Mouse (Mus musculus) T-helper 17 cell (primary cell): ENCODE data around the gene Igf2bp1.

Experiments
- in situ Hi-C, 2 experiments: fragments of 300-600 bp; cut with MboI, MseI; formaldehyde crosslinking; loops; 1 replicate in 1 of 2; 2 replicates in 1 of 2; pipeline ENCODE4 v1.15.1; 2025; ENCODE audit warnings: high pct_unique_total_duplicates in 2 of 2

Igf2bp1 gene

DNA sequence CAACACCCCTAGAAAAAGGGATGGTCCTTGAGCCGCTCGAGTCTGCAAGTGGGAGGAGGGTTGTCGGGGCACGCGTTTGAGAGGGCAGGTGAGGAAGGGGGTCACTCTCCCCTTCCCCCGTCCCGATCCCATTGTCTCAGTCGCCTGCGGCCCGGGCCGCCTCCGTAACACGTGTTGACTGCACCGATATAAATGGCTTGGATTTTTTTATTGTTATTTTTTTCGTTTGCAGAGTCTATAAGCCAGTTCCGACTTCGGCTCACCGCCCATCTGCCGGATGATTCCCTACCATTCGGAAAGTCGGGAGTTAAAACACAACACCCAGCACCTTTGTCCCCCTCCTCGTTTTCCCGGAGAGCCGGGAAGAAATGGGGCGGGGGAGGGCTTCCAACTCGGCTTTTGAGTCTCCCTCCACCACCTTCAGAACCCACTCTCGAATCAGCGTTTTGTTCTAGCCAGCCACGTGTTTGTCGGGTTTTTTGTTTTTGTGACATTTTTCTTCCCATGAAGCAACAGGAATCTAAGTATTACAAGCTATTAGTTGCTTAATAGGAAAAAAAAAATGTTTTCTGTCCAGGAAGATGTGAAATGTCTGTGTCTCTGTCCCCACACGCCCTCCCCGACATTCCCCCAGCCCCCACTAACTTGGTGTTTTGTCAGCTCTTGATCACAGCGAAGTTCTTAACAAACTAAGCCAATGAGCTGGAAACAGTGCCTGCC, 1.9 kb upstream of the Igf2bp1 start:
- in situ Hi-C loops = loop anchor here in 1 of 2 experiments (10.0 kb wide), 1 partner anchor 527 kb away; no protein-coding TSS in a partner anchor

GRCm38 (mm10) chr11:96006852-96007515, 1.2 kb upstream of the Igf2bp1 start:
- in situ Hi-C loops = loop anchor here in 1 of 2 experiments (10.0 kb wide), 1 partner anchor 528 kb away; no protein-coding TSS in a partner anchor

DNA sequence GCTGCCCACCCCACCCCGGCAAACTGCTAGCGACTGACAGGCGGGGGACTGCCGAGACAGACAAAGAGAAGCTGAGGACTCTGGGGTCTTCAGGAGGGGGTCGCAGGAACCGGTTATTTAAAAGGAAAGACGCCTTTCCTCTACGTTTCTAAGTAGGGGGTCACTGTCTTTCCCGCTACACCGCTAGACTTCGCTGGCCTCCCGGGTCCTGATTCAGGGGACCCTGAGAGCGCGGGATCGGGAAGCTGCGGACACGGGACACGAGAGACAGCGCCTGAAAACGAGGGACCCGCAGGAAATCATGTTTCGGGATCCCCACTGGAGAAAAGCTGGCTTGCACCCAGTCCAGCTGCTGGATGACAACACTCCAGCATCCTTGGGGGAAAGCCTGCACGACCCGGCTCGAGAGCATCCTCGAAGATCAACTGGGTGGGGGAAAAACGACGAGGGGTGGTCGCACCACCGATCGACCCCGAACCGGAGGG, 669 bp upstream of the Igf2bp1 start:
- in situ Hi-C loops = loop anchor here in 1 of 2 experiments (10.0 kb wide), 1 partner anchor 528 kb away; no protein-coding TSS in a partner anchor

DNA sequence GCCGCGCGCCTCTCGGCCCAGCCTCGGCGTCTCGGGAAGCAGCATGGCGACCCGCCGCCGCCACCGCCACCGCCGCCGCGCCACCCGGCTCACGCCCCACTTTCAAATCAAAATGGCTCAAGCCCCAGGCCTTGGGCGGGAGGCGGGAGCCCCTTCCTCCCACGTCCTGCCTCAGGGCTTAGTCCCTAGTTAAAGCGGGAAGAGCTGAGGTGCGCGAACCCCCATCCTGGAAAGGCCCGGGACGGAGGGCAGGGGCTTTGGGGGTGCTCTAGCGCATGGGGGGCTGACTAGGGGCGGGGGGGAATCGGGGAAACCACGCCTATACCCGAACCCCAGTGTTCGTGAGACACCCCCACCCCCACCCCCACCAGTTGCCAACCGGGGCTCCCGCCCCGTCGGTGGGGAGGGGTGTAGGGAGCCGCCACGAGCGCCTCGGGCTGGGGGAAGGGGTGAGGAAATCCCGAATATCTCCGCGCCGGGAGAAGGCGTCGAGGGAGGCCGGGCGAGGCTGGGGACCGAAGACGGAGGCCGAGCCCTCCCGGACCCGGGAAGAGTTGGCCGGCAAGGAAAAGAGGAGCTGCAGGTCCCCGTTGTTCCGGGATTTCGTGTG, 842 bp downstream of the Igf2bp1 start:
- in situ Hi-C loops = loop anchor here in 1 of 2 experiments (10.0 kb wide), 1 partner anchor 530 kb away; no protein-coding TSS in a partner anchor

GRCm38 (mm10) chr11:96003969-96004792, 1.6 kb downstream of the Igf2bp1 start:
- in situ Hi-C loops = loop anchor here in 1 of 2 experiments (10.0 kb wide), 1 partner anchor 531 kb away; no protein-coding TSS in a partner anchor

GRCm38 (mm10) chr11:96003100-96003900, 2.4 kb downstream of the Igf2bp1 start:
- in situ Hi-C loops = loop anchor here in 1 of 2 experiments (10.0 kb wide), 1 partner anchor 532 kb away; no protein-coding TSS in a partner anchor

- in situ Hi-C loops = no loop called here
These were observed 11.6 kb downstream of the Igf2bp1 start for GRCm38 (mm10) chr11:95994151-95994550.

GRCm38 (mm10) chr11:95990886-95991708, 14.6 kb downstream of the Igf2bp1 start:
- in situ Hi-C loops = no loop called here

- in situ Hi-C loops = no loop called here
These were observed 15.3 kb downstream of the Igf2bp1 start for GRCm38 (mm10) chr11:95990431-95990830.

DNA sequence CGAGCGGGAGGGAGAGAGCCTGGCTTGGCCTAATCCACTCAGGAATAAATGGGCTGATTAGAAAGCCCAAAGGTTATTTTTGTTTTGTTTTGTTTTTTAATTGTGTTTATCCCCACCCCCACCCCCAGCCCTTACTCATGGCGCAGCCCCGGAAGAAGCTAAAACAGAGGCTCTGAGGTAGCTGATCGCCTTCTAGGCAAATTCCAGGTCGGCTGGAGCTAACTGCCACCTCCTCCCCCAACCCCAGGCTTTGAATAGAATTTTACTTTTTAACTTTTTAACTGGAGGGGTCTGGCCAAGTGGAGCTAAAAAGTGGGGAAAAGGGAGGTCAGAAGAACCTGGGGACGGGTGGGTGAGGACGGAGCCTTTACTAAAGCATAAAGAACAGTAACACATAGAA, 15.9 kb downstream of the Igf2bp1 start:
- in situ Hi-C loops = no loop called here

DNA sequence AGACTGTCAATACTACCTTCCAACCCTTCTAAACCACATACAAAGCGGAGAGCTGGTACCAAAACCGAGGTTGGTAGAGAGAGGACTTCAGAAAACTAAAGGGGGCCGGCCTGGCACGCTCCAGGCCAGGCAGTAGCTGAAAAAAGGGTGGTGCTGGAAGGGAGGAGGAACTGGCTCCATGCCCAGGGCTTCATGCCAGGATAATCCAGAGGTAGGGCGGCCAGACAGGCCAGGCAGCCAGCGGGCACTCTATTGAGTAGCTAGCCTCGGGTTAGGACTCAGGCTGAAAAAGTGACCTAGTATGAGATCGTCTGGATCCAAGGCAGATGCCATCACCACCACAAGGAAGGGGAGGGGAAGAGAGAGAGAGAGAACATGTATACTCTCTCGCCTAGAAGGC, 17.2 kb downstream of the Igf2bp1 start:
- in situ Hi-C loops = no loop called here

DNA sequence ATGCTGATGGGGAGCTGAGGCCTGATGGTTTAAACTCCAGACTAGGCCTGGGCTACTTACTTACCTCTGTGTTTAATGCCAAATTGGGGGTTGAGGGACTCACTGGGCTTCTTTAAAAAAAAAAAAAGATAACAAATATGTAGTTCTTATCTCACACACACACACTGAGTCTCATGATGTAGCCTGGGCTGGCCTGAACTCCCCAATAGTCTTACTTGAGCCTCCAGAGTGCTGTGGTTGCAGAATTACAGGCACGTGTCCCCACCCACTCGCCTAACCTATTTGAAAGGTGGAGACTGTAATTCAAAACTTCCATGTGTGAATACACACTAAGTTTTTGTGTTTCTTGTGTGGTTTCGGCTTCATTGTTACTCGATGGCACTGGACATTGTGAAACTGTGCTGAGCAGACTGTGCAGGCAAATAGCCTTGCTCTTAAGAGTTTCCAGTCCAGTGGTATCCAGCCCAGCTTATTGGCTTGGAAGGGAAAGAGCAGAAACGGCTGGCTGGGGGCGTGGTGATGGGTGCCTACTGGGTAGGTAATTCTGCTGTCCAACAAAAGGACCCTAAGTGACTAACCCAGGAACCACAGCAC, 17.8 kb downstream of the Igf2bp1 start:
- in situ Hi-C loops = no loop called here

- in situ Hi-C loops = no loop called here
These were observed 23.3 kb downstream of the Igf2bp1 start for GRCm38 (mm10) chr11:95982475-95982874.

DNA sequence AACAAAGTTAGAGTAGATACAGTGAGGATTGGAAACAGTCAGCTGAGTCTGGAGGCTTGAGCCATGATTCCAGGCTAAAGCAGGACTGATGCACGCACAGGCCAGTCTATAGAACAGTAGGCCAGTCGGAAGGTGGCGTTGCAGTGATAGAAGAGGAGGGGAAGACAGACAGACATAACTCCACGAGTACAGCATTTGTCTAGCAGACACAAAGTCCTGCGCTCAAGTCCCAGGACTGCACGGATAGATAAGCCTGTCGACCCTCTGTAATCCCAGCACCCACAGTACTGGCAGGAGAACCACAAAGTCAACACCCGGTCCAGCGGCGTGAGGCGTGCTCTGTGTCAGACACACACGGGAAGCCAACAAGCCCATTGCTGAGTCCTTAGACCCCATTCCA, 23.9 kb downstream of the Igf2bp1 start:
- in situ Hi-C loops = no loop called here

GRCm38 (mm10) chr11:95980762-95981418, 24.9 kb downstream of the Igf2bp1 start:
- in situ Hi-C loops = no loop called here

- in situ Hi-C loops = no loop called here
These were observed 27.3 kb downstream of the Igf2bp1 start for GRCm38 (mm10) chr11:95978487-95978886.

- in situ Hi-C loops = no loop called here
These were observed 29.4 kb downstream of the Igf2bp1 start for GRCm38 (mm10) chr11:95976290-95976689.

GRCm38 (mm10) chr11:95975694-95976093, 30.0 kb downstream of the Igf2bp1 start:
- in situ Hi-C loops = no loop called here
